Mouse (Mus musculus) lung, postnatal 10 days (tissue): ENCODE data around the gene Hs6st3.
"Not testable (repeated sequence)": the region's sequence is repeated elsewhere in the genome, so short reads cannot be mapped to it uniquely, and the experiment has no call there.

Experiments used
- DNase-seq: peaks from one replicate; pipeline ENCODE4 v3.0.0; 2021

The Hs6st3 gene

GRCm38 (mm10) chr14:119250353-119250752 lies 112.2 kb downstream of the Hs6st3 start:
- no peak for DNase-seq

- DNase-seq: no peak
Measured at GRCm38 (mm10) chr14:119255396-119255795, 117.3 kb downstream of the Hs6st3 start.

- no peak for DNase-seq
Measured at GRCm38 (mm10) chr14:119257072-119257471, 118.9 kb downstream of the Hs6st3 start.

- DNase-seq: no peak
Measured at GRCm38 (mm10) chr14:119260176-119260962, 122.2 kb downstream of the Hs6st3 start.

- no peak for DNase-seq
Measured at GRCm38 (mm10) chr14:119266334-119266733, 128.2 kb downstream of the Hs6st3 start.

- DNase-seq: no peak
Measured at GRCm38 (mm10) chr14:119273088-119273487, 134.9 kb downstream of the Hs6st3 start.

GRCm38 (mm10) chr14:119278156-119278555 lies 140.0 kb downstream of the Hs6st3 start:
- not testable (repeated sequence) for DNase-seq

GRCm38 (mm10) chr14:119283951-119284350 lies 145.8 kb downstream of the Hs6st3 start:
- no peak for DNase-seq

- no peak for DNase-seq
Measured at GRCm38 (mm10) chr14:119289668-119290067, 151.5 kb downstream of the Hs6st3 start.

- DNase-seq: no peak
Measured at GRCm38 (mm10) chr14:119294071-119294470, 155.9 kb downstream of the Hs6st3 start.

- no peak for DNase-seq
Measured at GRCm38 (mm10) chr14:119306461-119306860, 168.3 kb downstream of the Hs6st3 start.

- DNase-seq: no peak
Measured at GRCm38 (mm10) chr14:119318379-119318778, 180.2 kb downstream of the Hs6st3 start.

GRCm38 (mm10) chr14:119347236-119347635 lies 209.1 kb downstream of the Hs6st3 start:
- DNase-seq: no peak

GRCm38 (mm10) chr14:119361414-119361813 lies 223.3 kb downstream of the Hs6st3 start:
- DNase-seq: no peak

GRCm38 (mm10) chr14:119367866-119368425 lies 229.8 kb downstream of the Hs6st3 start:
- no peak for DNase-seq

GRCm38 (mm10) chr14:119369274-119369673 lies 231.1 kb downstream of the Hs6st3 start:
- DNase-seq: no peak

- DNase-seq: no peak
Measured at GRCm38 (mm10) chr14:119370013-119370412, 231.9 kb downstream of the Hs6st3 start.

GRCm38 (mm10) chr14:119379303-119379702 lies 241.2 kb downstream of the Hs6st3 start:
- DNase-seq: no peak

- no peak for DNase-seq
Measured at GRCm38 (mm10) chr14:119401618-119402017, 263.5 kb downstream of the Hs6st3 start.

GRCm38 (mm10) chr14:119409334-119410050 lies 271.4 kb downstream of the Hs6st3 start:
- DNase-seq: no peak

GRCm38 (mm10) chr14:119422894-119423293 lies 284.8 kb downstream of the Hs6st3 start:
- DNase-seq: no peak

GRCm38 (mm10) chr14:119450471-119450870 lies 312.3 kb downstream of the Hs6st3 start:
- DNase-seq: no peak

- no peak for DNase-seq
Measured at GRCm38 (mm10) chr14:119451594-119451993, 313.5 kb downstream of the Hs6st3 start.

GRCm38 (mm10) chr14:119452382-119452781 lies 314.2 kb downstream of the Hs6st3 start:
- DNase-seq: no peak
